Mouse (Mus musculus): ENCODE results near the gene Erc2. TPM values are rescaled to one million over a fixed set of nuclear protein-coding genes. Genes with fewer than 3 reads are reported as not detected.
A peak's percentile ranks its signal among the peaks of the same experiment; 100 is the strongest.

Gene Erc2
- polyA plus RNA-seq, 1 experiment from 2014 or later = 13.7 TPM

DNA sequence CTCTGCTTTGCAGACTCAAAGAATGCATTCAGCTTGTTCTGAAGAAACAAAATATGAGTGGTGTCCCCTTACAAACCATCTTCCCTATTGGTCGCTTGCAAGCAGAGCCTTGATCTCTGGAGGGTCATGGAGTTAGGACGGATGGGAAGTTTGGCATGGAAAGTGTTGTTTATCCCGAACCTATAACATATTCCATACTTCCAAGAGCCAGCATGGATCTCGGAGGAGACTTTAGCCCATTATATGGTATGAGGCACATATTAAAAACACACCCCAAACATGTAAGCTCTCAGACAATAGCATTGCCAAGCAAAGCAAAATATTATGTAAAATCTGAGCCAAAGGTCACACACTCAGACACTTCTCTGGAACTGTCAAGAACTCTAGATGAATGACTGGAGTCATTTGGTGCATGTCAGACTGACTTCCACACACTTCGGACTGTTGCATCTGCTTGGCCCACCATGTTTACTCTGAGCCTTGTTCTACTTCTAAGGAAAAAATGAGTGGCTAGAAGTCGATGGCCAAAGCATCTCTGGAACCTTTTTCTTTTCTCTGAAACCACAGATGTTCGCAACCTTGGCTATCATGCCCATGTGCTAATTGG lies 809.6 kb downstream of the Erc2 start:
- WGBS = 56% methylated on average over 7 of the region's 7 CpGs
- H3K9ac ChIP-seq = no peak overlapping the region
- peak overlapping the region; percentile 48; the same call in 1 of the 2 replicates for H3K27ac ChIP-seq
- H3K36me3 ChIP-seq = no peaks in the 10 kb centered on the region
- no peak for ATAC-seq (ENCODE audit: insufficient number of reproducible peaks, insufficient read depth, low FRiP score, low TSS enrichment, low read depth)
- H3K4me3 ChIP-seq = no peak overlapping the region
- peaks cover 31% of the 10 kb centered on the region for H3K4me1 ChIP-seq
- no peaks in the 10 kb centered on the region for H3K27me3 ChIP-seq
- H3K9me3 ChIP-seq = no peaks in the 10 kb centered on the region
- no peak overlapping the region for H3K4me2 ChIP-seq

DNA sequence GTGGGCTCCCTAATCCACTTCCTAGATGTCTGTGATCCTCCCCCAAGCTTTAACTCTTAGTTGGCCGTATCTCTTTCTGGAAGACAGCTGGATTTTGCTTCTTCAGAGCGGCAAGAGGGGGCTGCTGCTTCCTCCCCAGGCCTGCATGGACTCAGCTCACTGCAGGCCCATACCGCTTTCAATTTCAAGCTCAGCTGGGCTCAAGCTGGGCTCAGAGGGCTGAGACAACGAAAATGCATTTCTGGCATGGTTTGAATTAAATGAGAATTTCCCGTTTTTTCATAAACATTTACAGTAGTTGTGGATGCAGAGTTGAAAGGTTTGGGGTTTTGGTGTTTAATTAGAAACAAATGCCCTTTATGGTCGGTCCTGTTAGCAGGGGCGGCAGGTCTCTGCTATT lies 812.8 kb downstream of the Erc2 start:
- peak overlapping the region; percentile 9; the same call in 1 of the 2 replicates for H3K4me2 ChIP-seq
- H3K27ac ChIP-seq = peak overlapping the region; percentile 60
- no peak overlapping the region for H3K9ac ChIP-seq
- WGBS = 30% methylated on average over 7 of the region's 7 CpGs
- no peaks in the 10 kb centered on the region for H3K36me3 ChIP-seq
- H3K4me3 ChIP-seq = no peak overlapping the region
- peaks cover 38% of the 10 kb centered on the region for H3K4me1 ChIP-seq
- no peak for ATAC-seq (ENCODE audit: insufficient number of reproducible peaks, insufficient read depth, low FRiP score, low TSS enrichment, low read depth)
- no peaks in the 10 kb centered on the region for H3K9me3 ChIP-seq
- H3K27me3 ChIP-seq = no peaks in the 10 kb centered on the region

DNA sequence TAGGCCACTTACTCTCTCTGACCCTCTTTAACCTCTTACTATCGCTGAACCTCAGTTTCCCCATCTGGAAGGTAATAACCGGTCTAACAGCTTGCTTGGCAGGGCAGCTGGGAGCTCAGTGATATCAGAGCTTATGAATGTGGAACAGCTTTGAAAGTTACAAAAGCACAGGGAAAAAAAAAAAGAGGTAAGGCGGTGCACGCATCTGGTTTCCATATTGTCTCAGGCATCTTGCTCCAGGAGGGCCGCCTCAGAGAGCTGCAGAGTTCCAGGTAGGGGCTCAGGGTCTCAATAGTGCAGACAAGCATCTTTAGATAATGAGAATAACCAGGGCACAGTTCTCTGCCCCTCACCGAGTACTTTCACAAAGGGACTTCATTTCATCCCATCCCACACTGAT lies 816.9 kb downstream of the Erc2 start:
- Histone ChIP-seq H3K9me3 (no peaks in the 10 kb centered on the region), H3K27ac (no peak overlapping the region), H3K4me3 (no peak overlapping the region), H3K4me2 (no peak overlapping the region), H3K27me3 (no peaks in the 10 kb centered on the region; the same call in 1 of the 2 replicates), H3K36me3 (no peaks in the 10 kb centered on the region), H3K4me1 (peaks cover 56% of the 10 kb centered on the region), H3K9ac (no peak overlapping the region)
- ATAC-seq (ENCODE audit: insufficient number of reproducible peaks, insufficient read depth, low FRiP score, low TSS enrichment, low read depth) = no peak
- whole genome bisulfite sequencing = 42% methylated on average over 6 of the region's 6 CpGs

DNA sequence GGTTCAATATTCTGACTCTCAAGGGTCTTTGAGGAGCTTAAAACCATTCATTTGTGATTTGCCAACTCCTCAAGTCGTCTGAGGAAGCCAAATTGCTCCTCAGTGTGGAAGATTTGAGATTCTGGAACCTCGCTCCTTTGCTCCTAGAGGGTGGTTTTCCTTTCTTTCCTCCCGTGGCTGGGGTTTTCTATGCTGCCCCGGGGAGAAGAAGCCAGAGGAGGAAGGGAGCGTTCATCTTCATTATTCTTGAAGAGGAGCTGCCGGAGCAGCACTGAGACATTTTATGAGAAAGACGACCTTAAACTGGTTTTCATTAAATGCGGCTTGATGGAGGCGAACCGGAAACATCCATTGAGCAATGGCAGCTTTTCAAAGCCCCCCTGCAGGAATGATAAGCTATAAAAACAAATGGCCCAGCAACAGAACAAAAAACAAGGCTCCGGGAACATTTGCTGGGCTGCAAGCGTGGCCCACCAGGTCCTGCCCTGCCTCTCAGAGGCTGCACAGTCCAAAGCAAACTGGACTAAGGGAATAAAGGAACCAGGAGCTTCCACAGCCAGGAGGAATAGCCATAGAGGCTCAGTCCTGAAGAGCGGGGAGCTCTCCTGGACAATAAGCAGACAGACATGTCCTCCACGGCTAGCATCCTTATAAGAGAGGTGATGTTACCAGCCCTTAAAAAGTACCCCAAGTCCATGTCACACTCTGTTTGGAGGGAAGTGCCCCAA lies 819.2 kb downstream of the Erc2 start:
- WGBS = 33% methylated on average over 14 of the region's 14 CpGs
- no peak for ATAC-seq (ENCODE audit: insufficient number of reproducible peaks, insufficient read depth, low FRiP score, low TSS enrichment, low read depth)
- no peaks in the 10 kb centered on the region; the same call in 1 of the 2 replicates for H3K27me3 ChIP-seq
- H3K27ac ChIP-seq = peak overlapping the region; percentile 9; the same call in 1 of the 2 replicates
- H3K4me2 ChIP-seq = no peak overlapping the region
- peaks cover 40% of the 10 kb centered on the region for H3K4me1 ChIP-seq
- H3K9me3 ChIP-seq = no peaks in the 10 kb centered on the region
- H3K36me3 ChIP-seq = no peaks in the 10 kb centered on the region
- no peak overlapping the region for H3K9ac ChIP-seq
- no peak overlapping the region for H3K4me3 ChIP-seq

DNA sequence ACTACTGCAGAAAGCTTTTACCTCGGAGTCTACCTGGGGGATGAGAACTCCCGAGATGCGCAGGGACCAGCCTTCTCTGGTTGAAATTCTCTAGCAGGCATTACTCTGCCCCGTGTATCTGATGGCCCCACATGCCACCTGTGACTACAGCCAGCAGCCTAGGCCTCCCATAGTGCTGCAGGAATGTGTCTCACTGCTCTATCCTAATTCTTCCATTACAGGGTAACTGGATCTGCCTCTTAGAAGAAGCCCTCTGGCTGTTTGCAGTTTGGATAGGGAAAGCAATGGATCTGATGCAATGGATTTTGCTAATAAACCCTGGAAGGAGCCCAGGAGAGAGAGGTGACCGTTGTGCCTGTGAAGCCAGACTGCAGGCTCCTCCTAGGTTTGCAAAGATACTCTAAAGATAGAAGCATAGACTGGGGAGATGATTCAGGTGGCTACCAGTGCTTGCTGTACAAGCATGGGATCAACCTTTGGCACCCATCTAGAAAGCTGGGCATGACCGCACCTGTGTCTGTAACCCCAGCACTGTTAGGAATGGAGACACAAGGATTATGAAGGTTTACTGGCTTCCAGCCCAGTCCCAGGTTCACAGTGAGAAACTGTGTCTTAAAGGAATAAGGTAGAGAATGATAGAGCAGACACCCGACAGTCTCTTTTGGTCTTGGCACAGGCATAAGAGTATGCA lies 821.2 kb downstream of the Erc2 start:
- no peak for ATAC-seq (ENCODE audit: insufficient number of reproducible peaks, insufficient read depth, low FRiP score, low TSS enrichment, low read depth)
- Histone ChIP-seq H3K9ac (no peak overlapping the region), H3K4me1 (peaks cover 40% of the 10 kb centered on the region), H3K4me3 (no peak overlapping the region), H3K4me2 (no peak overlapping the region), H3K27ac (no peak overlapping the region), H3K36me3 (no peaks in the 10 kb centered on the region), H3K9me3 (no peaks in the 10 kb centered on the region), H3K27me3 (no peaks in the 10 kb centered on the region; the same call in 1 of the 2 replicates)
- 55% methylated on average over 7 of the region's 7 CpGs for WGBS

DNA sequence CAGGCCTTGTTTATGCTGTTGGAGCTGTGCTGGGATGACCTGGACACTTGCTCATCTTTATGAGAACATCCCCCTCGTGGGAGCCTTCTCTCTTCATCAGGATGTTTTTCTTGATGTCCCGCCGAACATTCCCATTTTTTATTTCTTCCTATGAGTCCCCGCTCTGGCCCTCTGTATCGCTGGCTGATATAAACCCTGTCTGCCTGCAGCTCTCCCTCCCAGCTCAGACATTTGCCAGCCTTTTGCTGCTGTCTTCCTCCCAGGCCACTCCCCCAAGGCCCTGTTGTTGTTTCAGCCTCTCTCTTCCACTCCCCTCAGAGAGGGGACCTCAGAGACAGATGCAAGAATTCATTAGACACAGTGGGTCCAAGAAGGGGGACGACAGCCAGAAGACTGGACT lies 823.5 kb downstream of the Erc2 start:
- Histone ChIP-seq H3K4me3 (no peak overlapping the region), H3K9ac (no peak overlapping the region), H3K9me3 (no peaks in the 10 kb centered on the region), H3K4me2 (no peak overlapping the region), H3K27ac (no peak overlapping the region), H3K4me1 (peaks cover 26% of the 10 kb centered on the region), H3K36me3 (no peaks in the 10 kb centered on the region), H3K27me3 (no peaks in the 10 kb centered on the region; the same call in 1 of the 2 replicates)
- WGBS = 80% methylated on average over 6 of the region's 6 CpGs
- ATAC-seq (ENCODE audit: insufficient number of reproducible peaks, insufficient read depth, low FRiP score, low TSS enrichment, low read depth) = no peak

DNA sequence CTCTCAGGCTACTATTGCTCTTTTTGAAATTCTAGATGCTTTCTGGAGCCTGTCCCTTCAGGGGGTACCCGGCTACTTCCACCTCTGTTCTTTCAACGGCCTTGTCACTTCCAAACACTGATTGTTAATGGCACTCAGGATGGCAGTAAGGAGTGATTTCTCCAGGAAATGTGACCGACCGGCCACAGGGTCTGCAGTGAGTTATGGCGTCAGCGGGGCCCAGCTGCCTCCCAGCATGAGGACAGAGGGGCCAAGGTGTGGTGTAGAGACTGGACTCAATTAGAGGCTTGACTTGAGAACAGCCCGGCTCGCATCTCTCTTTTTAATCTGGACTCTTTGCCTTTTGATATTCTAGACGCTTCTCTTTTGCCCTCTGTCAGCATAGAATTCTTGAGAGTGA lies 829.5 kb downstream of the Erc2 start:
- H3K36me3 ChIP-seq = no peaks in the 10 kb centered on the region
- WGBS = 29% methylated on average over 9 of the region's 9 CpGs
- H3K27ac ChIP-seq = no peak overlapping the region
- H3K27me3 ChIP-seq = no peaks in the 10 kb centered on the region
- no peak overlapping the region for H3K4me2 ChIP-seq
- H3K4me3 ChIP-seq = no peak overlapping the region
- ATAC-seq (ENCODE audit: insufficient number of reproducible peaks, insufficient read depth, low FRiP score, low TSS enrichment, low read depth) = no peak
- H3K9me3 ChIP-seq = no peaks in the 10 kb centered on the region
- no peak overlapping the region for H3K9ac ChIP-seq
- peaks cover 19% of the 10 kb centered on the region for H3K4me1 ChIP-seq

DNA sequence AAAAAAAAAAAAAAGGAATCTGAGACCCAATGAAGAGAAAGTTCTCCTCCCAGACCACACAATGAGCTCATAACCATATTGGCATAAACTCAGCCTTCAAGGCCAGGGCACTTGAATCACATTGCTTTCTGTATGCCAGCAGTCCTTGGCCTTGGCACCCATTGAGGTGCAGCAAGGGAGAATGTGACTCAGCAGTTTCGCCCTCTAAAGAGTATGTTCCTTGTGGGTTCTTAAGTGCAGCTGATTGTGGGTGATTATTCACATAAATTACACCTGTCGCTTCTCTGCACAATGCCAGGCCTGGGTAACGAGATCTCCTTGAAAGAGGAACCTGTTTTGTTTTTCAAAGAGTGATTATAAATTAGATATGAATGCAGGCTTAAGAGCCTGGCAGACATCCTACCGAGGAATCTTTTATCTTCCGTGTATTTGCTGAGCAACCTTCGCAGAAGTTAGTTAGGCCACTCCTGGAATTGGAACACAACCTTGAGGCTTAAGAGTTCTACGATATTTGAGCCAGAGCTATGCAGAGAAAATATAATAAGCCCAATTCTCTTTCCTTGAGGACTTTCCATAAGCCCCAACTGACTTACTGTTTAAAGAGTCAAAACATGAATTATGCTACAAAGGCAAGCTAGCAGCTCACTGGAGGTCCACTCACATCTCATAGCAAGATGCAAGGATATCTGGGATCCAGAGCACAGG lies 834.3 kb downstream of the Erc2 start:
- no peaks in the 10 kb centered on the region for H3K9me3 ChIP-seq
- H3K4me3 ChIP-seq = no peak overlapping the region
- no peaks in the 10 kb centered on the region for H3K27me3 ChIP-seq
- 55% methylated on average over 7 of the region's 7 CpGs for WGBS
- no peak overlapping the region for H3K4me2 ChIP-seq
- H3K9ac ChIP-seq = no peak overlapping the region
- no peak for ATAC-seq (ENCODE audit: insufficient number of reproducible peaks, insufficient read depth, low FRiP score, low TSS enrichment, low read depth)
- H3K4me1 ChIP-seq = peaks cover 25% of the 10 kb centered on the region
- no peaks in the 10 kb centered on the region for H3K36me3 ChIP-seq
- 0 out of 2 replicates have a peak overlapping the region, but pooled peaks have one; percentile 55 for H3K27ac ChIP-seq

DNA sequence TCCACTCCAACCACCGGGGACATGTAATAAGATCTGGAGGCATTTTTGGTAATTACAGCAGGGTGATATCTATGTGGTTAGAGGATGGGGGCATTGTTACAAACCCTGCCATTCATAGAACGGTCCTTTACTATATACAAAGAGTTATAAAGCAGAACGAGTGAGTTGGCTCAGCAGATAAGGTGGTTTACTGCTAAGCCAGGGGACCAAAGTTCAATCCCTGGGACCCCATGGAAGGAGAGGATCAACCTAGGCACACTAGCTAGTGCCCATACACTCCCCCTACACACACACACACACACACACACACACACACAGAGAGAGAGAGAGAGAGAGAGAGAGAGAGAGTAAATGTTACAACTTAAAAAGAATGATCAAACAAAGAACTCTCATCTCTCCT lies 835.2 kb downstream of the Erc2 start:
- no peak overlapping the region for H3K4me3 ChIP-seq
- 32% methylated on average over 3 of the region's 3 CpGs for WGBS
- ATAC-seq (ENCODE audit: insufficient number of reproducible peaks, insufficient read depth, low FRiP score, low TSS enrichment, low read depth) = no peak
- no peak overlapping the region for H3K27ac ChIP-seq
- H3K4me2 ChIP-seq = no peak overlapping the region
- no peak overlapping the region for H3K9ac ChIP-seq
- H3K36me3 ChIP-seq = no peaks in the 10 kb centered on the region
- H3K27me3 ChIP-seq = no peaks in the 10 kb centered on the region
- H3K9me3 ChIP-seq = no peaks in the 10 kb centered on the region
- peaks cover 21% of the 10 kb centered on the region for H3K4me1 ChIP-seq

DNA sequence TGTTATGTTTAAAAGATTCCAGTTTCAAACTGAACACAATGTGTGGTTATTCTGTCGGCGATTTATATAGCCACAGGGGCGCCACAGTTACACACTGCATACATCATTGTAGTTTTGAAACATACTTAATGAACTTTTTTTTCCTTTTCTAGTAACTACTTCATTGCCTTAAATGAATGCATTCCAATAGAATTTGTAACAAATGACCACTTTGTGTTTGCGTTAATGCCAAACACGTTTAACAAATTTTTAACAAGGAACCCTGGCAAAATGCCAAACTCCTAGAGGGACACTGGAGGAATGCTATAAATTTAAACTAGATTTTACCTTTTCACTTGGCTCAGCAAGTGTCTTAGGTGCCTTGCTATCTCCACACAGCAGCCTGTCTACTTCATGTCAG lies 845.7 kb downstream of the Erc2 start:
- Histone ChIP-seq H3K4me2 (no peak overlapping the region), H3K27me3 (no peaks in the 10 kb centered on the region), H3K9me3 (no peaks in the 10 kb centered on the region), H3K9ac (no peak overlapping the region), H3K4me3 (no peak overlapping the region), H3K4me1 (peaks cover 34% of the 10 kb centered on the region), H3K36me3 (no peaks in the 10 kb centered on the region), H3K27ac (no peak overlapping the region)
- ATAC-seq (ENCODE audit: insufficient number of reproducible peaks, insufficient read depth, low FRiP score, low TSS enrichment, low read depth) = no peak
- WGBS = 53% methylated on average over 5 of the region's 5 CpGs

DNA sequence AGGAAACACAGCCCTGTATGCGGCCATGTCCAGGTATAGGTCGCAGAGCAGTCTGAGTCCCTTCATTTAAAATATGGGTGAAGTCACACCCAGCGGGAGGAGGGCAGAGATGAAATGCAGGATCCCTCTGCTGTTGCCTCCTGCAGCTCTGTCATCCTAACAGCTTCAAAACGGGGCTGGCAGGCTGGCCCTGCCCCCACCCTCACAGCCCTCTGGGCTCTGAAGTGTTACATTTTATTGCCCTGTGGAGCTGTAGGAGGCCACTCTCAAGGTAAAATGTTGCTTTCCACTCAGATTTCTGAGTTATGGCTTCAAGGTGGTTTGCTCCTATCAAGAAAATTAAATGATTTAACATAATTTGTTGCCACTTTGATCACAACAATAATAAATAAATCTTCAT lies 847.5 kb downstream of the Erc2 start:
- Histone ChIP-seq H3K4me3 (no peak overlapping the region), H3K4me2 (no peak overlapping the region), H3K4me1 (peaks cover 36% of the 10 kb centered on the region), H3K9me3 (no peaks in the 10 kb centered on the region), H3K27ac (no peak overlapping the region), H3K9ac (no peak overlapping the region), H3K36me3 (no peaks in the 10 kb centered on the region), H3K27me3 (no peaks in the 10 kb centered on the region)
- ATAC-seq (ENCODE audit: insufficient number of reproducible peaks, insufficient read depth, low FRiP score, low TSS enrichment, low read depth) = no peak
- WGBS = 27% methylated on average over 4 of the region's 4 CpGs

Measured in embryonic facial prominence, embryonic 13.5 days (tissue).